ENCODE assay signal across 26 mouse cellular contexts in genomic region chr8:121970225-121970624, GRCm38 (mm10). TPM values are rescaled to one million over a fixed set of nuclear protein-coding genes. Genes with fewer than 3 reads are reported as not detected.
A peak's percentile ranks its signal among the peaks of the same experiment; 100 is the strongest.
DNase-seq lines count a peak whose midpoint lies in the region; ATAC-seq and TF ChIP-seq lines count a peak whose summit lies in the region.
"Had no signal": no experiment of that assay in that cellular context is flagged by ENCODE, and none has a peak within 500 bp of the region (broad histone marks: within the 10 kb centered on the region; RNA-seq: fewer than 3 reads in every experiment).

No protein-coding gene starts in this region.

- H3K4me2 ChIP-seq in hindbrain, embryonic 13.5 days = no peak overlapping the region
- no peak overlapping the region for H3K4me2 ChIP-seq in hindbrain, embryonic 11.5 days (replicated peaks; ENCODE audit: low read depth, low read length)
- no peak overlapping the region for H3K4me2 ChIP-seq in CH12.LX (ENCODE audit: insufficient read depth, low read depth, poor library complexity, severe bottlenecking)
- H3K4me2 ChIP-seq in midbrain, embryonic 15.5 days = no peak overlapping the region
- H3K4me2 ChIP-seq: heart, embryonic 15.5 days; intestine, embryonic 15.5 days; liver, embryonic 15.5 days; lung, embryonic 15.5 days had no signal

- TF ChIP-seq RAD21 in CH12.LX (IDR thresholded peaks at IDR 0.05; ENCODE audit: low read depth, low read length) = no peak

- WGBS in hindbrain, embryonic 13.5 days = 80% methylated on average over 8 of the region's 8 CpGs
- WGBS in hindbrain, embryonic 11.5 days = 91% methylated on average over 8 of the region's 8 CpGs
- WGBS in midbrain, embryonic 15.5 days = 89% methylated on average over 8 of the region's 8 CpGs

- DNase-seq in hindbrain, embryonic 11.5 days (ENCODE audit: low spot score) = no peak
- DNase-seq in CH12.LX (ENCODE audit: extremely low read depth) (no peak), ES-E14 (ENCODE audit: low read depth, low spot score) (no peak)
- DNase-seq in adrenal gland, postnatal 4 days (ENCODE audit: low spot score in 2 of 2) = no peak
- no peak for DNase-seq in retina, postnatal 1 day
- DNase-seq: adrenal gland, postnatal 14 days; cerebellum, adult 9-10 months; heart, postnatal 4 days; kidney, adult 9 months; kidney, postnatal 14 days; liver; lung, postnatal 36 days; thymus, postnatal 14 days had no signal

- H3K27ac ChIP-seq in hindbrain, embryonic 13.5 days = no peak overlapping the region
- H3K27ac ChIP-seq in hindbrain, embryonic 11.5 days (ENCODE audit: low read depth, low read length) = no peak overlapping the region
- H3K27ac ChIP-seq in CH12.LX (ENCODE audit: insufficient read depth, low read depth) (no peak overlapping the region), ES-E14 (ENCODE audit: insufficient read depth, low read depth, low read length, poor library complexity, severe bottlenecking) (no peak overlapping the region)
- 0 out of 2 replicates have a peak overlapping the region, but pooled peaks have one; percentile 1 for H3K27ac ChIP-seq in midbrain, embryonic 15.5 days
- H3K27ac ChIP-seq: heart, embryonic 15.5 days; intestine, embryonic 15.5 days; limb, embryonic 10.5 days; liver, embryonic 15.5 days; lung, embryonic 15.5 days had no signal

- TF ChIP-seq EP300 in CH12.LX (IDR thresholded peaks at IDR 0.05; ENCODE audit: low read length) = no peak

- no peak for TF ChIP-seq POLR2A in CH12.LX (IDR thresholded peaks at IDR 0.05; ENCODE audit: low read depth, low read length)

- peaks cover 4% of the 10 kb centered on the region for H3K79me2 ChIP-seq in CH12.LX (replicated peaks; ENCODE audit: control insufficient read depth, extremely low read depth, insufficient read depth, poor library complexity, severe bottlenecking)

- no peak overlapping the region for H3K4me3 ChIP-seq in hindbrain, embryonic 13.5 days
- H3K4me3 ChIP-seq in hindbrain, embryonic 11.5 days (ENCODE audit: low read depth, low read length) = no peak overlapping the region
- H3K4me3 ChIP-seq in CH12.LX (replicated peaks in 1 of 3; ENCODE audit: low read depth in 2 of 3, low read length in 2 of 3, poor library complexity in 1 of 3) (no peak overlapping the region), ES-E14 (ENCODE audit: insufficient read depth in 1 of 2, low read depth in 1 of 2, low read length in 2 of 2, poor library complexity in 1 of 2, severe bottlenecking in 1 of 2) (no peak overlapping the region)
- H3K4me3 ChIP-seq in midbrain, embryonic 15.5 days = no peak overlapping the region
- H3K4me3 ChIP-seq: heart, embryonic 15.5 days; intestine, embryonic 15.5 days; limb, embryonic 10.5 days; liver, embryonic 15.5 days; lung, embryonic 15.5 days had no signal

- no peaks in the 10 kb centered on the region for H3K27me3 ChIP-seq in hindbrain, embryonic 13.5 days
- no peaks in the 10 kb centered on the region for H3K27me3 ChIP-seq in hindbrain, embryonic 11.5 days (ENCODE audit: control insufficient read depth, insufficient read depth, low read length)
- H3K27me3 ChIP-seq in CH12.LX (replicated peaks) = no peaks in the 10 kb centered on the region
- no peaks in the 10 kb centered on the region for H3K27me3 ChIP-seq in midbrain, embryonic 15.5 days (replicated peaks)
- H3K27me3 ChIP-seq: heart, embryonic 15.5 days; intestine, embryonic 15.5 days; liver, embryonic 15.5 days; lung, embryonic 15.5 days; megakaryocyte, embryonic 14.5 days had no signal

- in situ Hi-C loops in CH12.LX (cut with MboI; ENCODE audit: low pct_ligation_motif_present, low pct_unique_long_range_greater_than_20kb, low sequenced_read_pairs) = loop anchor here (10.0 kb wide), 1 partner anchor 295 kb away; no protein-coding TSS in a partner anchor
- in situ Hi-C loops in ES-E14 (cut with MboI; ENCODE audit: low sequenced_read_pairs in 2 of 2, unreplicated experiment in 2 of 2) = no loop called here

- peaks cover 16% of the 10 kb centered on the region for H3K36me3 ChIP-seq in hindbrain, embryonic 13.5 days
- H3K36me3 ChIP-seq in hindbrain, embryonic 11.5 days (ENCODE audit: control insufficient read depth, insufficient read depth, low read length) = 0 out of 2 replicates have a peak, but pooled peaks cover 5% of the 10 kb centered on the region
- H3K36me3 ChIP-seq in CH12.LX (replicated peaks in 1 of 2; ENCODE audit: control insufficient read depth in 1 of 2, insufficient read depth in 1 of 2, low read length in 1 of 2) (peaks cover 21 to 42% of the 10 kb centered on the region in 2 experiments), ES-E14 (ENCODE audit: control insufficient read depth, insufficient read depth, low read length, poor library complexity, severe bottlenecking) (peaks cover 14% of the 10 kb centered on the region)
- H3K36me3 ChIP-seq in midbrain, embryonic 15.5 days (replicated peaks) = peaks cover 5% of the 10 kb centered on the region; the same call in 1 of the 2 replicates

- TF ChIP-seq CTCF in CH12.LX (conservative IDR thresholded peaks at IDR 0.05 in 1 of 2, IDR thresholded peaks at IDR 0.05 in 1 of 2; ENCODE audit: low read depth in 2 of 2, low read length in 2 of 2) = no peak

- H3K4me1 ChIP-seq in hindbrain, embryonic 13.5 days (replicated peaks) = peaks cover 55% of the 10 kb centered on the region
- peaks cover 10% of the 10 kb centered on the region for H3K4me1 ChIP-seq in hindbrain, embryonic 11.5 days (replicated peaks; ENCODE audit: control insufficient read depth, insufficient read depth, low read length)
- H3K4me1 ChIP-seq in CH12.LX (ENCODE audit: control insufficient read depth in 1 of 2, insufficient read depth in 2 of 2) (peaks cover 15 to 65% of the 10 kb centered on the region in 2 experiments), ES-E14 (ENCODE audit: control insufficient read depth in 2 of 2, insufficient read depth in 2 of 2, low read length in 2 of 2, poor library complexity in 1 of 2) (peaks cover 4 to 16% of the 10 kb centered on the region in 2 experiments)
- H3K4me1 ChIP-seq in midbrain, embryonic 15.5 days = peaks cover 43% of the 10 kb centered on the region

- no peaks in the 10 kb centered on the region for H3K9me3 ChIP-seq in hindbrain, embryonic 13.5 days
- H3K9me3 ChIP-seq in hindbrain, embryonic 11.5 days (ENCODE audit: control insufficient read depth, low read length) = no peaks in the 10 kb centered on the region
- H3K9me3 ChIP-seq in CH12.LX (replicated peaks; ENCODE audit: low read length) (no peaks in the 10 kb centered on the region), ES-E14 (ENCODE audit: control insufficient read depth, insufficient read depth, low read depth, low read length) (no peaks in the 10 kb centered on the region)
- no peaks in the 10 kb centered on the region for H3K9me3 ChIP-seq in midbrain, embryonic 15.5 days
- H3K9me3 ChIP-seq: heart, embryonic 15.5 days; intestine, embryonic 15.5 days; limb, embryonic 10.5 days; liver, embryonic 15.5 days; lung, embryonic 15.5 days; megakaryocyte, embryonic 14.5 days had no signal

- dilution Hi-C loops in CH12.LX (cut with MboI; ENCODE audit: extremely low pct_ligation_motif_present, extremely low pct_unique_long_range_greater_than_20kb, low sequenced_read_pairs) = no loop called here

- no peak for ATAC-seq in hindbrain, embryonic 13.5 days (ENCODE audit: low FRiP score)
- no peak for ATAC-seq in hindbrain, embryonic 11.5 days (ENCODE audit: low FRiP score)
- no peak for ATAC-seq in midbrain, embryonic 15.5 days (replicated peaks)
- ATAC-seq: intestine, embryonic 15.5 days had no signal

- peak overlapping the region; percentile 53 for H3K9ac ChIP-seq in hindbrain, embryonic 13.5 days
- H3K9ac ChIP-seq in hindbrain, embryonic 11.5 days (ENCODE audit: low read depth, low read length) = no peak overlapping the region
- H3K9ac ChIP-seq in CH12.LX (ENCODE audit: insufficient read depth, low read depth) (no peak overlapping the region), ES-E14 (ENCODE audit: insufficient read depth, low read depth, low read length, poor library complexity, severe bottlenecking) (no peak overlapping the region)
- H3K9ac ChIP-seq in midbrain, embryonic 15.5 days = no peak overlapping the region
- H3K9ac ChIP-seq: heart, embryonic 15.5 days; intestine, embryonic 15.5 days; liver, embryonic 15.5 days; lung, embryonic 15.5 days had no signal

TF ChIP-seq in CH12.LX, 34 proteins besides CTCF, POLR2A, EP300 and RAD21 (continues in another document):
- peak; percentile 94 for TF ChIP-seq MAFK (IDR thresholded peaks at IDR 0.05; ENCODE audit: insufficient replicate concordance, low read length)
- no peak for TF ChIP-seq JUND (conservative IDR thresholded peaks at IDR 0.05; ENCODE audit: low read depth, low read length)
- TF ChIP-seq RCOR1 (conservative IDR thresholded peaks at IDR 0.05; ENCODE audit: low read depth, low read length) = no peak
- TF ChIP-seq E2F4 (IDR thresholded peaks at IDR 0.05; ENCODE audit: insufficient replicate concordance, low read depth, low read length) = no peak
- TF ChIP-seq ZNF384 (IDR thresholded peaks at IDR 0.05; ENCODE audit: low read depth, low read length) = no peak

TF ChIP-seq in ES-E14, 5 proteins besides CTCF, POLR2A, EP300 and RAD21:
- peak; percentile 95 for TF ChIP-seq MAFK (IDR thresholded peaks at IDR 0.05; ENCODE audit: insufficient read depth, low read depth, low read length)
- no peak for TF ChIP-seq ZC3H11A (IDR thresholded peaks at IDR 0.05; ENCODE audit: borderline replicate concordance, low read depth, low read length)

RNA-seq across cellular contexts. Expression of gene Banp, which starts 20.7 kb away (rescaled TPM):
- 50.3 and 59.0 TPM in 2 replicates for polyA plus RNA-seq in hindbrain, embryonic 13.5 days (2015; fragmentation: Nextera tagmentation; extraction: Ambion mirVana)
- 50.8 and 51.8 TPM in 2 replicates for polyA plus RNA-seq in hindbrain, embryonic 11.5 days (2014; fragmentation: Nextera tagmentation; extraction: Ambion mirVana)
- total RNA-seq in CH12.LX (2012; rRNA removed) (29.1 and 34.2 TPM in 2 replicates), CH12.LX (2014; rRNA removed) (20.9 and 25.7 TPM in 2 replicates), ES-E14 (2012; rRNA removed) (53.8 and 67.8 TPM in 2 replicates)
- polyA plus RNA-seq in CH12.LX (2012; ENCODE audit: insufficient read length, low read depth) = 13.2 and 14.9 TPM in 2 replicates
- polyA plus RNA-seq in midbrain, embryonic 15.5 days (2015; fragmentation: Nextera tagmentation; extraction: Ambion mirVana) = 54.6 and 61.9 TPM in 2 replicates
- total RNA-seq in adrenal gland, postnatal 4 days (2021) = 10 to 100 TPM; 14.0 to 15.7 TPM

RNA-seq across cellular contexts. Expression of gene Car5a, which starts 25.5 kb away (rescaled TPM):
- 0.19 and 0.43 TPM in 2 replicates for polyA plus RNA-seq in hindbrain, embryonic 13.5 days (2015; fragmentation: Nextera tagmentation; extraction: Ambion mirVana)
- polyA plus RNA-seq in hindbrain, embryonic 11.5 days (2014; fragmentation: Nextera tagmentation; extraction: Ambion mirVana) = 0.15 TPM in 1 of 2 replicates, not detected in the other
- total RNA-seq in CH12.LX (2012; rRNA removed) (3.1 and 9.7 TPM in 2 replicates), CH12.LX (2014; rRNA removed) (not detected in 2 replicates), ES-E14 (2012; rRNA removed) (0.18 and 0.37 TPM in 2 replicates)
- 0.90 and 1.6 TPM in 2 replicates for polyA plus RNA-seq in CH12.LX (2012; ENCODE audit: insufficient read length, low read depth)
- 0.36 and 0.41 TPM in 2 replicates for polyA plus RNA-seq in midbrain, embryonic 15.5 days (2015; fragmentation: Nextera tagmentation; extraction: Ambion mirVana)
- under 1 TPM in 1 of 2 experiments, not detected in 1; 0.76 TPM for total RNA-seq in adrenal gland, postnatal 4 days (2021)
- total RNA-seq: gastrocnemius, adult 8-10 months; heart, postnatal 4 days; layer of hippocampus, postnatal 14 days had no signal
- polyA plus RNA-seq: C2C12; gonadal fat pad, adult 2 months; heart, embryonic 15.5 days; limb, embryonic 10.5 days; lung, embryonic 15.5 days; neural tube, embryonic 11.5 days had no signal
